Mouse (Mus musculus) yolk sac, embryonic 10.5 days (tissue): ENCODE results near the gene Ubqln4.
"Not testable (repeated sequence)": the region's sequence is repeated elsewhere in the genome, so short reads cannot be mapped to it uniquely, and the experiment has no call there.

Source experiments
- DNase-seq: peaks from one replicate; pipeline ENCODE4 v3.0.0-alpha.2; 2017; ENCODE audit warnings: low spot score

Ubqln4 gene

GRCm38 (mm10) chr3:88603714-88604161, 50.2 kb downstream of the Ubqln4 start:
- peak; percentile 76 for DNase-seq

DNA sequence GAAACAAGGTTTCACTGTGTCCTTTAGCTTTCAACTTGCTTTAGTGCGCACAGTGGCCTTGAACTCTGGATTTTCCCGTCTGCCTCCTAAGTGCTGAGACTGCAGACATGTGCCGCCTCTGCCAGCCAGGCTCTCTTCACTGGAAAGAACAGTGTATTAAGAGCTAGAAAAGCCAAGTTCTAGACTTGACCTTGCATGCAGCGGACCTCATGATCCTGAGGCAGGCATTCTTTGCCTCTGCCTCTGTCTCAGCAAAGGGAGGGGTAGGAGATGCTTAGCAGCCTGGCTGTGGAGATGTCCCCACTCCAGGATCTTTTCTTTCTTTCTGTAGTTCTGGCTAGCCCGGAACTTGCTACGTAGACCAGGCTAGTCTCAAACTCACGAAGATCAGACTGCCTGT, 51.3 kb downstream of the Ubqln4 start:
- DNase-seq: no peak

GRCm38 (mm10) chr3:88605666-88606065, 52.1 kb downstream of the Ubqln4 start, which contains the start of gene Arhgef2:
Gene Arhgef2, plus strand, starts transcription at chr3:88605966.
- not testable (repeated sequence) for DNase-seq

DNA sequence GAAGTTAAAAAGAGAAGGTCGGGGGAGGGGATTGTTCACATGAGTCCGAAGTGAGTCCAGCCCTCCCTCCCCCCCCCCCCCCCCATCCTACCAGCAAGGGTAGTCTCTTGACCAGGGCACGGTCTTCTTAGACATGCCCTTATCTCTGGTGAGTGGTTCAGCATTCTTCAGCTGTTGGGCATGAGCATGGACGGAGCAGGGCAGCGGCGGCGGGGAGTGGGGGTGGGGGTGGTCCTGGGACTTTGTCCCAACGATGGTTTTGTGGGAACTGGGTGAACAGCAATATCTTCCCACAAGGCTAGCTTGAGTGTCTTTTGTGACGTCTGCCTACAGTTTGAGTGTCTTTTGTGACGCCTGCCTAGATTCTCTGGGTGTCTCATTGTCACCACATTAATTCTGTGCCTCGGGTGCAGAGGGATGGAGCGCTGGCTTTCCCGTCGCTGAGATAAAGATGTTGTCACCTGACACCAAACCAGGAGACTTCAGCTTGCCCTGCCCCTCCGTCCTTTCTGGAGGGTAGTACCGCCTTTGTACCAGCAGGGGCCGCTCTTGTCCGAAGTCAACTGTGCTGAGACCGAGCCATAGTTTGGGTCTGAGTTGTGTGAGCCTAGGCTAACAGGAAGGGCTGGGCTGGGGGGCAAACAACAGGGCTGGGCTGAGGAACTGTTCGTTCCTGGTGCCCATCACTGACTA, 53.7 kb downstream of the Ubqln4 start:
- peak; percentile 85 for DNase-seq

DNA sequence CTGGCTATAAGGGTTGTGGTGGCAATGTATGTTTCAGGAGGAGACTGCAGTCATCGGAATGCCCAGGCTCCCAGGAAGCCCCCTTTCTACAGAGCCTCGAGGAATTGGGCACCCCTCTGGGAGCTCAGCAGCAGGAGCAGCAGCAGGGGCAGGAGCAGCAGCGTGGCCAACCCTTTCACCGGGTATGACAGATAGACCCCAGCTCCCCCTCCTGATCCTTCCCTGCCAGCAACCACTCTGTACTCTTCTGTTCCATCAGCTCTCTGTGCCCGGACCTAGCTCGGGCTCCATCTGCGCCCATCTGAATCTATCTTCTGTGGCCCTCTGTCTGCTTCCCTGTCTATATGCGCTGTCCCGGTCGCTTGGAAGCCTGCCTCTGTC, 54.2 kb downstream of the Ubqln4 start:
- no peak for DNase-seq

GRCm38 (mm10) chr3:88609066-88609465, 55.5 kb downstream of the Ubqln4 start:
- no peak for DNase-seq

- no peak for DNase-seq
Measured at GRCm38 (mm10) chr3:88614418-88614817, 60.9 kb downstream of the Ubqln4 start.

DNA sequence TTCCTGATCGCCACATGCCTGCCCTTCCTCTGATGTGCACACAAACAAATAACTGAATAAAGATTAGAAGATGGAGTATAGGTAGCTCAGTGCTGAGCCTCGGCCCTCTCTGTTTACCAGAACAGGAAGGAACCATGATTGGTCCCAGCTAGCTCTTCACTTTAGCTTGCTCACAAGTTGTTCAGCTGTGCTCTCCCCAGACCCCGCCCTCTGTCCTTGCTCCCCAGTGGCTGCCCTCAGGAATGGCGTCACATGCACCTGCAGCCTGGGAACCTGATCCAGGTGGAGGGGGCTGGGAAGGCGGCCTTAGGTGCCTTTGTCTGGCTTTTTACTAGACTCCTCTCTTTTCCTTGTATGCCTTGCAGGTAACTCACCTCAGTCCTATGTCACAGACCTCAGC, 61.6 kb downstream of the Ubqln4 start:
- no peak for DNase-seq

DNA sequence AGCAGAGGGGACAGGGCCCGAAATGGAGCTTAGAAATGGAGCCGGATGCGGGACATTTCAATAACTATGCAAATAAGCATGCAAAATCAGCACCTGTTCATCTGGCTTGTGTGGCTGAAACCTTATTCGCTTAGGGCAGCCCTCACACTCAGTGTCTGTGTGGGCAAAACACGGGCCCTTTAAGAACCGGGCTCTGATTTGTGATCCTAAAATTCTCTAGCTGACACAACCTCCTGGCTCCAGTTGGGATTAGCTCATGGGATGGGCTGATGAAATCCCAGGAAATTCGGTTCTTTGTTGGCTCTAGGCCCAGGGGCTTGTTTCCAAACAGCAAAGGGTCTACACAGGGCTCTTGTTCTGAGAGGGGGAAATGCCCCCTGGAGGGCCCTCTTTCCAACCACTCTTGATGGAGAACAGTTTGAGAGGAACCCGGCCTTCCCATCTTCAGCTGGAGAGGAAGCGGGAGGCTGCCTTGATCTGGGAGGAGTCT, 62.4 kb downstream of the Ubqln4 start:
- DNase-seq: no peak

DNA sequence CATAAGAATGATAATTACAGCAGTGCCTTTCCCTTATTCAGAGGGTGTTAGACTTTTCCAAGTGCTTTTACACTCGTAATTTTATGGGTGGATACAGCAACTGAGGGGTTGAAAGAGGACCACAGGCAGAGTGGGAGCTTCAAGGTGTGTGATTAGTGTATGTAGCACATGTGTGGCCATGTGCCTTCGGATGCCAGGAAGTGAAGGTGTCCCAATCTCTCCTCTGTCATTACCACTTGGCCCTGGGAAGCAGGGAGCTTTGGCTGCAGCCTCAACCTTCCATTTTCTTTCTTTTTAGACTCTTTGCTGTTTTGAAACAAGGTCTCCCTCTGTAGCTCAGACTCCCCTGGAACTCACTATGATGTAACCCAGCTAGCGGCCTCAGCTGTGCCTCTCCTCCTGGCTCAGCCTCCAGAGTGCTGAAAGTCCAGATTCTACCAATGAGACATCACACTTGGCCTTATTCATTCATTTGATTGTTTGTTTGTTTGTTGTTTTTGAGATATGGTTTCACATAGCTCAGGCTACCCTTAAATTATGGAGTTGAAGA, 63.5 kb downstream of the Ubqln4 start:
- no peak for DNase-seq

DNA sequence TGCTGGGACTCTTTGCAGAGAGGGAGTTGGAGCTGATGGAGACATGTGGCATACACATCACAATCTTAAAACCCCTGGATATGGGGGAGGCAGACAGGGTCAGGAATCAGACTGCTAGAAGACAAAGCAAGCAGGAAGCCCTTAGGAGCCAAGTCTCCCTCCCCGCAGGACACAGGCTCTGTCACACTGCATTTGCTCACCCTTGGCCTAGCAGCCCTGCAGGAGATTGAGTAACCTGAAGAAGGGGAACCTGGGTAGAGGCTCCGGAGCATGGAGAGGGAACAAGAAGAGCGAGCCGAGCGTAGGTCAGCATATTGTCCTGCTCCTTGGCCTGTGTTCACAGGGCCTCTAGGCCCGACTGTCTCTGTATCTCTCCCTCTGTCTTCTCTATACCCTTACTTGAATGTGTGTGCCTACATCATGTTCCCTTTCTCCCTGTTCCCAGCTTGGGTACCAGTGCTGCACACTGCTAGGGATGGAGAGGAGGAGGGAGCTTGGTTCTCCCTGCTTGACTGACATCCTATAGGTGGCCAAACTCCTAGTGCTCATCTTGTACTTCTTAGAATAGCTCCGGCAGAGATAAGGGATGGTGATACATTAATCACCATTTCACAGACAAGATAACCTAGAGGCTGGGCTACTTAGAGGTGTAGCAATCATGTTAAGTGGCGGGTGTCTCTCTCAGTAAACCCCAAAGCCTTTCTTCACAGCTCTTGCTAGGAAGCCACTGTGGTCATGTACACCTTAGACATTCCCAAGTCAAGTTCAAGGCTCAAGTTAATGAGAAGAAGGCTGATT, 64.7 kb downstream of the Ubqln4 start:
- peak; percentile 30 for DNase-seq
